Mouse (Mus musculus): Measurements from ENCODE around the gene Gpr68. TPM values are rescaled to one million over a fixed set of nuclear protein-coding genes. Genes with fewer than 3 reads are reported as not detected.

Gene Gpr68
- polyA plus RNA-seq, 1 experiment from 2014 or later, result 0.58 TPM

DNA sequence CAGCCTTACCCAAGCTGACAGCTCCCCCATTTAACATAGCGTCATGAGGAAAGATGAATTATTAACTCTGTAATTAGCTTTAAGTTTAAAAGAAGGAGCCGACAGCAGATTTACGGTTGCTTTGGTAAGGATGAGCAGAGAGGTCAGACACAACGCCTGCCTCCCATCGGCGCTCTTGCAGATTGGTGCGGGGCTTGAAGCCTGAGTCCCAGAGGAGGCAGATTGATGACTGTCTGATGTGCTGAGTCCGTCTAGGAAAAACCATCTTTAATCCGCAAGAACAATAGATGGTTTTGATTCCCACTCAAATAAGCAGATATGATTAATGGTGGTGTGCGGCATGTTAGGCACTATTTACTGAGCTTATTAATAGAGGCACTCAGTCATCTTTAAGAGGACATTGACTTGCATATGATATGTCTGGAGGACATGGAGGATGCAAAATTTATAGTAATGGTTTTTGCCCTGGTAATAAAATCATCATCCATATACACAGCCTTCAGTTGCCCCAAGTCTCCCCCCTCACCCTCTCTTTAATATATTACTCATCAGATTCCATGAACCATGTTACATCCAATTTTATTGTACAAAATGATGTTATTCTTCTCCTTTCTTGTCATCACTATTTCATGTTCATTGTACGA lies 60.4 kb downstream of the Gpr68 start:
- no peak overlapping the region for H3K9ac ChIP-seq (ENCODE audit: low read length)
- WGBS, result 52% methylated on average over 11 of the region's 11 CpGs
- H3K36me3 ChIP-seq (ENCODE audit: control insufficient read depth, insufficient read depth, low read length), result no peaks in the 10 kb centered on the region
- ATAC-seq (ENCODE audit: low read depth), result no peak
- H3K4me2 ChIP-seq (ENCODE audit: low read depth, low read length), result no peak overlapping the region
- no peaks in the 10 kb centered on the region for H3K9me3 ChIP-seq (ENCODE audit: control insufficient read depth, low read length)
- no peak overlapping the region for H3K27ac ChIP-seq (ENCODE audit: low read length)
- H3K4me3 ChIP-seq (ENCODE audit: low read length), result no peak overlapping the region
- H3K4me1 ChIP-seq (replicated peaks; ENCODE audit: control insufficient read depth, insufficient read depth, low read length), result no peaks in the 10 kb centered on the region
- no peaks in the 10 kb centered on the region for H3K27me3 ChIP-seq (ENCODE audit: control insufficient read depth, insufficient read depth, low read depth, low read length)

- ATAC-seq (ENCODE audit: low read depth), result no peak
- Histone ChIP-seq H3K9ac (ENCODE audit: low read length) (no peak overlapping the region), H3K4me2 (ENCODE audit: low read depth, low read length) (no peak overlapping the region), H3K4me1 (replicated peaks; ENCODE audit: control insufficient read depth, insufficient read depth, low read length) (no peaks in the 10 kb centered on the region), H3K36me3 (ENCODE audit: control insufficient read depth, insufficient read depth, low read length) (no peaks in the 10 kb centered on the region), H3K27me3 (ENCODE audit: control insufficient read depth, insufficient read depth, low read depth, low read length) (no peaks in the 10 kb centered on the region), H3K4me3 (ENCODE audit: low read length) (no peak overlapping the region), H3K9me3 (ENCODE audit: control insufficient read depth, low read length) (no peaks in the 10 kb centered on the region), H3K27ac (ENCODE audit: low read length) (no peak overlapping the region)
- WGBS, result 52% methylated on average over 1 of the region's 1 CpGs
Measured at GRCm38 (mm10) chr12:100846566-100846965, 61.4 kb downstream of the Gpr68 start.

DNA sequence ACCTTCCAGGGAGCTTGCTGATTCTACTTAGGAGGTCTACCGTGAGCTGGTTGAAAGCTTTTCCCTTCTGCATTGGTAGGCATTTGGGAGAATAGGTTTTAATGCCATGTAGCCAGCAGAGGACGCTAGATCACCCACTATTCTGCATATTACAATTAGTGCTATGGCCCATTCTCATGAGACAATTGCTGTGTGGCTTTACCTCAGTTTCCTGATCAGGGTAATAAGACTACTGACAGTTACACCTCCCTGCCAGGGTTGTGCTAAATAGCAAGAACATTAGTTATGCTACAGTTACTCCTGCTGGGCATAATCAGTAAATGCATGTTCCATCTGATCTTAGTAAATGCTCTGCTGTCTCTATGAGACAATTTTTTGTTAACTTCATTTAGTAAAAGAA lies 62.2 kb downstream of the Gpr68 start:
- 21% methylated on average over 2 of the region's 2 CpGs for WGBS
- no peak overlapping the region for H3K27ac ChIP-seq (ENCODE audit: low read length)
- no peak overlapping the region for H3K4me3 ChIP-seq (ENCODE audit: low read length)
- no peak overlapping the region for H3K9ac ChIP-seq (ENCODE audit: low read length)
- H3K4me1 ChIP-seq (replicated peaks; ENCODE audit: control insufficient read depth, insufficient read depth, low read length), result no peaks in the 10 kb centered on the region
- ATAC-seq (ENCODE audit: low read depth), result no peak
- no peaks in the 10 kb centered on the region for H3K27me3 ChIP-seq (ENCODE audit: control insufficient read depth, insufficient read depth, low read depth, low read length)
- H3K36me3 ChIP-seq (ENCODE audit: control insufficient read depth, insufficient read depth, low read length), result no peaks in the 10 kb centered on the region
- no peak overlapping the region for H3K4me2 ChIP-seq (ENCODE audit: low read depth, low read length)
- H3K9me3 ChIP-seq (ENCODE audit: control insufficient read depth, low read length), result no peaks in the 10 kb centered on the region

- no peaks in the 10 kb centered on the region for H3K27me3 ChIP-seq (ENCODE audit: control insufficient read depth, insufficient read depth, low read depth, low read length)
- H3K4me1 ChIP-seq (replicated peaks; ENCODE audit: control insufficient read depth, insufficient read depth, low read length), result no peaks in the 10 kb centered on the region
- H3K9me3 ChIP-seq (ENCODE audit: control insufficient read depth, low read length), result no peaks in the 10 kb centered on the region
- no peak overlapping the region for H3K9ac ChIP-seq (ENCODE audit: low read length)
- H3K27ac ChIP-seq (ENCODE audit: low read length), result no peak overlapping the region
- no peak overlapping the region for H3K4me3 ChIP-seq (ENCODE audit: low read length)
- H3K4me2 ChIP-seq (ENCODE audit: low read depth, low read length), result no peak overlapping the region
- 79% methylated on average over 7 of the region's 7 CpGs for WGBS
- H3K36me3 ChIP-seq (ENCODE audit: control insufficient read depth, insufficient read depth, low read length), result no peaks in the 10 kb centered on the region
- no peak for ATAC-seq (ENCODE audit: low read depth)
Measured at GRCm38 (mm10) chr12:100844546-100844945, 63.5 kb downstream of the Gpr68 start.

- Histone ChIP-seq H3K36me3 (ENCODE audit: control insufficient read depth, insufficient read depth, low read length) (no peaks in the 10 kb centered on the region), H3K27ac (ENCODE audit: low read length) (no peak overlapping the region), H3K9ac (ENCODE audit: low read length) (no peak overlapping the region), H3K4me2 (ENCODE audit: low read depth, low read length) (no peak overlapping the region), H3K4me3 (ENCODE audit: low read length) (no peak overlapping the region), H3K4me1 (replicated peaks; ENCODE audit: control insufficient read depth, insufficient read depth, low read length) (no peaks in the 10 kb centered on the region), H3K27me3 (ENCODE audit: control insufficient read depth, insufficient read depth, low read depth, low read length) (no peaks in the 10 kb centered on the region), H3K9me3 (ENCODE audit: control insufficient read depth, low read length) (no peaks in the 10 kb centered on the region)
- no peak for ATAC-seq (ENCODE audit: low read depth)
- 65% methylated on average over 4 of the region's 4 CpGs for WGBS
Measured at GRCm38 (mm10) chr12:100843171-100843570, 64.8 kb downstream of the Gpr68 start.

- H3K36me3 ChIP-seq (ENCODE audit: control insufficient read depth, insufficient read depth, low read length), result no peaks in the 10 kb centered on the region
- no peaks in the 10 kb centered on the region for H3K4me1 ChIP-seq (replicated peaks; ENCODE audit: control insufficient read depth, insufficient read depth, low read length)
- no peaks in the 10 kb centered on the region for H3K27me3 ChIP-seq (ENCODE audit: control insufficient read depth, insufficient read depth, low read depth, low read length)
- no peak overlapping the region for H3K4me3 ChIP-seq (ENCODE audit: low read length)
- no peaks in the 10 kb centered on the region for H3K9me3 ChIP-seq (ENCODE audit: control insufficient read depth, low read length)
- 13% methylated on average over 3 of the region's 3 CpGs for WGBS
- peak; percentile 80 for ATAC-seq (ENCODE audit: low read depth)
- no peak overlapping the region for H3K9ac ChIP-seq (ENCODE audit: low read length)
- H3K27ac ChIP-seq (ENCODE audit: low read length), result no peak overlapping the region
- no peak overlapping the region for H3K4me2 ChIP-seq (ENCODE audit: low read depth, low read length)
Measured at GRCm38 (mm10) chr12:100841211-100841792, 66.7 kb downstream of the Gpr68 start.

GRCm38 (mm10) chr12:100839926-100840325 lies 68.1 kb downstream of the Gpr68 start:
- Histone ChIP-seq H3K4me3 (ENCODE audit: low read length) (no peak overlapping the region), H3K27me3 (ENCODE audit: control insufficient read depth, insufficient read depth, low read depth, low read length) (no peaks in the 10 kb centered on the region), H3K4me1 (replicated peaks; ENCODE audit: control insufficient read depth, insufficient read depth, low read length) (no peaks in the 10 kb centered on the region), H3K4me2 (ENCODE audit: low read depth, low read length) (no peak overlapping the region), H3K9me3 (ENCODE audit: control insufficient read depth, low read length) (no peaks in the 10 kb centered on the region), H3K27ac (ENCODE audit: low read length) (no peak overlapping the region), H3K36me3 (ENCODE audit: control insufficient read depth, insufficient read depth, low read length) (no peaks in the 10 kb centered on the region), H3K9ac (ENCODE audit: low read length) (no peak overlapping the region)
- 77% methylated on average over 6 of the region's 6 CpGs for WGBS
- ATAC-seq (ENCODE audit: low read depth), result no peak

DNA sequence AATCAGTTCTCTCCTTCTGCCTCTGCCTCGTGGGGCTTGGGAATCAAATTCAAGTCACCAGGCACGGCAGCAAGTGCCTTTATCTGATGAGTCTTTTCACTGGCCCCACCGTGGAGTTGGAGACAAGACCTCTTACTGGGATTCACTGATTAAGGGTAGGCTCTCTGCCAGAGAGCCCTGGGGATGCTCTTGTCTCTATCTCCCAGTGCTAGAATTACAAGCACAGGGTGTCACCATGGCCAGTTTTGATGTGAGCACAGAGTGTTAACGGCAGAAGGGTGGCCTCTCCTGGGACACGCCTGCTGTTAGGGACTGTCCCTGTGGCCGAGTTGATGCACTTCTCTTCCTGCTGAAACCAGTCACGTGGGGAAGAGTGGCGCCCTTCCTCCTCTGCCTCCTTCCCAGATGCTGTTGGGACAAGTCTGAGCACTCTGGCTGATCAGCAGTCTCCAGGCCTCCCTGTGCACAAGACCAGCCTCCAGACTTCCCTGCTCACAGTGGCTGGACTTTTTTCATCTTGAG lies 68.9 kb downstream of the Gpr68 start:
- H3K4me1 ChIP-seq (replicated peaks; ENCODE audit: control insufficient read depth, insufficient read depth, low read length), result no peaks in the 10 kb centered on the region
- H3K27ac ChIP-seq (ENCODE audit: low read length), result no peak overlapping the region
- 14% methylated on average over 8 of the region's 8 CpGs for WGBS
- no peak for ATAC-seq (ENCODE audit: low read depth)
- no peaks in the 10 kb centered on the region for H3K27me3 ChIP-seq (ENCODE audit: control insufficient read depth, insufficient read depth, low read depth, low read length)
- no peaks in the 10 kb centered on the region for H3K9me3 ChIP-seq (ENCODE audit: control insufficient read depth, low read length)
- H3K4me3 ChIP-seq (ENCODE audit: low read length), result no peak overlapping the region
- no peak overlapping the region for H3K9ac ChIP-seq (ENCODE audit: low read length)
- no peak overlapping the region for H3K4me2 ChIP-seq (ENCODE audit: low read depth, low read length)
- H3K36me3 ChIP-seq (ENCODE audit: control insufficient read depth, insufficient read depth, low read length), result no peaks in the 10 kb centered on the region

DNA sequence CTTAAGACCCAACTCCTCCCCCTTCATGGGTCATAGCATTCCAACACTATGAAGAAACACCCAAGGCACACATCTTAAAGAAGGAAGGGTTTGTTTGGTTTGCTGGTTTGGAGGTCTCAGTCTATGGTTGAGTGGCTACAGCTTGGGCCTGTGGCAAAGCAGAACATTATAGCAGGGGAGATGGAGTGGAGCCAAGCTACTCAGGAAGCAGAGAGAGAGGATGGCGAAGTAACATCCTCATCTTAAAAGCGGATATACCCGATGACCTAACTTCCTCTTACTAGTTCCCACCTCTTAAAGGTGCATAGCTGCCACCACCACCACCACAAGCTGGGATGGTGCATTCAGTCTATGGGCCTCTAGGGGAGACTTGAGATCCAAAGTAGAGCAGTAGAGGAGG lies 70.8 kb downstream of the Gpr68 start:
- Histone ChIP-seq H3K9ac (ENCODE audit: low read length) (no peak overlapping the region), H3K27me3 (ENCODE audit: control insufficient read depth, insufficient read depth, low read depth, low read length) (no peaks in the 10 kb centered on the region), H3K4me1 (replicated peaks; ENCODE audit: control insufficient read depth, insufficient read depth, low read length) (no peaks in the 10 kb centered on the region), H3K4me3 (ENCODE audit: low read length) (no peak overlapping the region), H3K9me3 (ENCODE audit: control insufficient read depth, low read length) (no peaks in the 10 kb centered on the region), H3K27ac (ENCODE audit: low read length) (no peak overlapping the region), H3K36me3 (ENCODE audit: control insufficient read depth, insufficient read depth, low read length) (no peaks in the 10 kb centered on the region), H3K4me2 (ENCODE audit: low read depth, low read length) (no peak overlapping the region)
- no peak for ATAC-seq (ENCODE audit: low read depth)
- 53% methylated on average over 3 of the region's 3 CpGs for WGBS
